Comparison of ENCODE assay signal across 8 mouse cellular contexts in the genomic region with DNA sequence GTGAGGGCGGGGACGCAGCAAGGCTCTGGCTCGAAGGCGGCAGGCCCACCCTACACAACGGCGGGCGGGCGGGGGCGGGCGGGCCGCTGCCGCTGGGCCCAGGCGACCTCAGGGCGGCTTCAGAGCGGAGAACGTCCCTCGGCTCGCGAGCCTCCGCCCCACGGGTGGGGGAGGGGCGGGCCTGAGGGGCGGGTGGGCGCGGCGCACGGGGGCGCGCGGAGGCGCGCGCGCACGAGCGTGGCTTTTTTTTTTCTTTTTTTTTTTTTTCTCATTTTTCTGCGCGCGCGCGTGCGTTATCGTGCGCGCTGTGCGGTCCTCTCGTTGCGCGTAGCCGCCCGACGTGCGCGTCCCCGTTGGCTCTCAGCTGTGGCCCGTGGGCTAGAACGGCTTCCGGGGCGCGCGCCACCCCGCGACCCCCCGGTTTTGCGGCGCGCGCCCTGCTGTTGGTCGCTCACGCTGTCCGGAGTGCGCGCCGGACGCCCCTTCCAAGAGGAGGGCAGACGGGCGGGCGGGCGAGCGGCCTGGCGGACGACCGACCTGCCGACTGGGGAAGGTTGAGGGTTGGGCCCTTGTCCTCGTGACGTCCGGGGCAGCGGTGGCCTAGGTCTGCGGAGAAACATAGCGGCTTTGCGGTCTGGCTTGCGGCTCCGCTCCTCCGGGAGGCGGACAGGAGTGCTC. TPM values are rescaled to one million over a fixed set of nuclear protein-coding genes. Genes with fewer than 3 reads are reported as not detected.
A peak's percentile ranks its signal among the peaks of the same experiment; 100 is the strongest.
DNase-seq lines count a peak whose midpoint lies in the region; ATAC-seq and TF ChIP-seq lines count a peak whose summit lies in the region.

No protein-coding gene starts in this region.

- no peak for TF ChIP-seq CTCF in bone marrow, adult 2 months (IDR thresholded peaks at IDR 0.05; ENCODE audit: control insufficient read depth, insufficient read depth, low read length)

- H3K27ac ChIP-seq in bone marrow, adult 2 months (ENCODE audit: control insufficient read depth, insufficient read depth, low read depth, low read length, poor library complexity): peak overlapping the region; percentile 99
- H3K27ac ChIP-seq in embryonic facial prominence, embryonic 15.5 days (replicated peaks): peak overlapping the region; percentile 98
- peak overlapping the region; percentile 99 for H3K27ac ChIP-seq in heart, embryonic 10.5 days
- peak overlapping the region; percentile 99 for H3K27ac ChIP-seq in kidney, embryonic 15.5 days

- no peaks in the 10 kb centered on the region for H3K27me3 ChIP-seq in embryonic facial prominence, embryonic 15.5 days
- H3K27me3 ChIP-seq in heart, embryonic 10.5 days (ENCODE audit: insufficient read depth, poor library complexity, severe bottlenecking): no peaks in the 10 kb centered on the region
- no peaks in the 10 kb centered on the region for H3K27me3 ChIP-seq in kidney, embryonic 15.5 days

- peak overlapping the region; percentile 61 for H3K4me2 ChIP-seq in embryonic facial prominence, embryonic 15.5 days (replicated peaks)
- peak overlapping the region; percentile 85 for H3K4me2 ChIP-seq in kidney, embryonic 15.5 days

- peak overlapping the region; percentile 91 for H3K9ac ChIP-seq in embryonic facial prominence, embryonic 15.5 days
- H3K9ac ChIP-seq in kidney, embryonic 15.5 days: peak overlapping the region; percentile 96

- TF ChIP-seq POLR2A in bone marrow, adult 2 months (IDR thresholded peaks at IDR 0.05; ENCODE audit: borderline replicate concordance, control insufficient read depth, low read depth, low read length): no peak

- 1% methylated on average over 83 of the region's 95 CpGs for WGBS in bone marrow, adult 2 months
- WGBS in embryonic facial prominence, embryonic 15.5 days: under 1% methylated on average over 68 of the region's 95 CpGs
- WGBS in heart, embryonic 10.5 days: under 1% methylated on average over 78 of the region's 95 CpGs
- under 1% methylated on average over 71 of the region's 95 CpGs for WGBS in kidney, embryonic 15.5 days

- no peaks in the 10 kb centered on the region for H3K4me1 ChIP-seq in bone marrow, adult 2 months (ENCODE audit: control insufficient read depth, insufficient read depth, low read length)
- peaks cover 22% of the 10 kb centered on the region; the same call in 1 of the 2 replicates for H3K4me1 ChIP-seq in embryonic facial prominence, embryonic 15.5 days
- H3K4me1 ChIP-seq in heart, embryonic 10.5 days: peaks cover 20% of the 10 kb centered on the region
- H3K4me1 ChIP-seq in kidney, embryonic 15.5 days: peaks cover 24% of the 10 kb centered on the region

- peaks cover 41% of the 10 kb centered on the region for H3K36me3 ChIP-seq in embryonic facial prominence, embryonic 15.5 days
- H3K36me3 ChIP-seq in heart, embryonic 10.5 days: peaks cover 39% of the 10 kb centered on the region
- peaks cover 42% of the 10 kb centered on the region for H3K36me3 ChIP-seq in kidney, embryonic 15.5 days

- ATAC-seq in embryonic facial prominence, embryonic 15.5 days (ENCODE audit: insufficient number of reproducible peaks, low FRiP score, low TSS enrichment, low read depth): peak; percentile 80
- peak; percentile 80 for ATAC-seq in kidney, embryonic 15.5 days (replicated peaks; ENCODE audit: low FRiP score)

- H3K9me3 ChIP-seq in embryonic facial prominence, embryonic 15.5 days (replicated peaks): no peaks in the 10 kb centered on the region
- no peaks in the 10 kb centered on the region for H3K9me3 ChIP-seq in heart, embryonic 10.5 days
- no peaks in the 10 kb centered on the region for H3K9me3 ChIP-seq in kidney, embryonic 15.5 days (replicated peaks)

- DNase-seq in B cell, adult 2 months: peak; percentile 84 to 85
- peak; percentile 88 for DNase-seq in heart, embryonic 10.5 days (ENCODE audit: low spot score)
- DNase-seq in liver: peak; percentile 87
- peak; percentile 30 to 57 for DNase-seq in monocyte, adult 2 months (ENCODE audit: low read depth in 1 of 2, low spot score in 2 of 2)
- DNase-seq in spleen, postnatal 14 days (ENCODE audit: low spot score in 2 of 2): peak; percentile 69 to 81

- H3K4me3 ChIP-seq in bone marrow, adult 2 months (replicated peaks; ENCODE audit: control insufficient read depth, low read depth, low read length): peak overlapping the region; percentile 74
- H3K4me3 ChIP-seq in embryonic facial prominence, embryonic 15.5 days (replicated peaks): peak overlapping the region; percentile 100
- peak overlapping the region; percentile 82 for H3K4me3 ChIP-seq in heart, embryonic 10.5 days
- peak overlapping the region; percentile 99 for H3K4me3 ChIP-seq in kidney, embryonic 15.5 days (replicated peaks)

RNA-seq across cellular contexts. Expression of a gene that starts 0.8 kb away (rescaled TPM):
- polyA plus RNA-seq in bone marrow, adult 2 months (2011; ENCODE audit: insufficient read depth, insufficient read length, low replicate concordance, missing spikeins): 29.4 and 50.5 TPM in 2 replicates
- polyA plus RNA-seq in embryonic facial prominence, embryonic 15.5 days (2015; fragmentation: Nextera tagmentation; extraction: Ambion mirVana): 110 and 125 TPM in 2 replicates
- polyA plus RNA-seq in heart, embryonic 10.5 days (2016; fragmentation: Nextera tagmentation; extraction: Ambion mirVana): 117 and 129 TPM in 2 replicates
- polyA plus RNA-seq in kidney, embryonic 15.5 days (2015; fragmentation: Nextera tagmentation; extraction: Ambion mirVana): 122 and 125 TPM in 2 replicates

RNA-seq across cellular contexts. Expression of a gene that starts 9.9 kb away (rescaled TPM):
- 76.9 and 170 TPM in 2 replicates for polyA plus RNA-seq in bone marrow, adult 2 months (2011; ENCODE audit: insufficient read depth, insufficient read length, low replicate concordance, missing spikeins)
- polyA plus RNA-seq in embryonic facial prominence, embryonic 15.5 days (2015; fragmentation: Nextera tagmentation; extraction: Ambion mirVana): 114 and 117 TPM in 2 replicates
- polyA plus RNA-seq in heart, embryonic 10.5 days (2016; fragmentation: Nextera tagmentation; extraction: Ambion mirVana): 83.2 and 95.8 TPM in 2 replicates
- 105 and 111 TPM in 2 replicates for polyA plus RNA-seq in kidney, embryonic 15.5 days (2015; fragmentation: Nextera tagmentation; extraction: Ambion mirVana)

RNA-seq across cellular contexts. Expression of a gene that starts 27.0 kb away (rescaled TPM):
- polyA plus RNA-seq in bone marrow, adult 2 months (2011; ENCODE audit: insufficient read depth, insufficient read length, low replicate concordance, missing spikeins): 42.0 and 94.4 TPM in 2 replicates
- 69.8 and 75.4 TPM in 2 replicates for polyA plus RNA-seq in embryonic facial prominence, embryonic 15.5 days (2015; fragmentation: Nextera tagmentation; extraction: Ambion mirVana)
- polyA plus RNA-seq in heart, embryonic 10.5 days (2016; fragmentation: Nextera tagmentation; extraction: Ambion mirVana): 78.6 and 84.1 TPM in 2 replicates
- polyA plus RNA-seq in kidney, embryonic 15.5 days (2015; fragmentation: Nextera tagmentation; extraction: Ambion mirVana): 69.3 and 78.8 TPM in 2 replicates

RNA-seq across cellular contexts. Expression of a gene that starts 37.9 kb away (rescaled TPM):
- 3.8 and 9.0 TPM in 2 replicates for polyA plus RNA-seq in bone marrow, adult 2 months (2011; ENCODE audit: insufficient read depth, insufficient read length, low replicate concordance, missing spikeins)
- polyA plus RNA-seq in embryonic facial prominence, embryonic 15.5 days (2015; fragmentation: Nextera tagmentation; extraction: Ambion mirVana): 70.2 and 71.7 TPM in 2 replicates
- polyA plus RNA-seq in heart, embryonic 10.5 days (2016; fragmentation: Nextera tagmentation; extraction: Ambion mirVana): 46.3 and 57.4 TPM in 2 replicates
- polyA plus RNA-seq in kidney, embryonic 15.5 days (2015; fragmentation: Nextera tagmentation; extraction: Ambion mirVana): 48.8 and 56.6 TPM in 2 replicates

RNA-seq across cellular contexts. Expression of a gene that starts 42.7 kb away (rescaled TPM):
- 56.2 and 207 TPM in 2 replicates for polyA plus RNA-seq in bone marrow, adult 2 months (2011; ENCODE audit: insufficient read depth, insufficient read length, low replicate concordance, missing spikeins)
- polyA plus RNA-seq in embryonic facial prominence, embryonic 15.5 days (2015; fragmentation: Nextera tagmentation; extraction: Ambion mirVana): 172 and 173 TPM in 2 replicates
- 155 and 194 TPM in 2 replicates for polyA plus RNA-seq in heart, embryonic 10.5 days (2016; fragmentation: Nextera tagmentation; extraction: Ambion mirVana)
- polyA plus RNA-seq in kidney, embryonic 15.5 days (2015; fragmentation: Nextera tagmentation; extraction: Ambion mirVana): 187 and 198 TPM in 2 replicates

Comparison
In these comparisons a context has a peak if more than half of its experiments do, and no peak if none do; other contexts are left out.
1. Peak in every context shown above with its lines: DNase-seq, ATAC-seq, H3K4me3 ChIP-seq and H3K27ac ChIP-seq.